Mouse (Mus musculus) MEL-GATA-1-ER (cell line): ENCODE results near the gene Cat.

Experiments used
- DNase-seq: peaks from one replicate; pipeline ENCODE4 v3.0.0-alpha.2; 2012; ENCODE audit warnings: low read depth; ENCODE audit errors: extremely low read depth

The Cat gene

DNA sequence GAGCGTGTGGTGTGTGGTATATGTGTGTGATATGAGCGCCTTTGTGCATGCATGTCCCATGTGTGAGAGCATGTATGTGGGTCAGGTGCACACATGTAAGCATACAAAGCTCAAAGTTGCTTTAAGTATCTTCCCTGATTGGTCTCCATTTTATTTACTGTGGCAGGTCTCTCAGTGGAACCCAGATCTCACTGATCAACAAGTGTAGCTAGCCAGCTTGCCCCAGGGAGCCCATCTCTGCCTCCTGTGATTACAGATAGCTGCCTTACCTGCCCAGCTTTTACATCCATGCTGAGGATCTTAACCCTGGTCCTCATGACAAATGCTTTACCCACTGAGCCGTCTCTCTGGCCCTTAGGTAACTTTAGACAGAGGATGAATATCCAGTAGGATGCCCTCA is 6.6 kb downstream of the Cat start:
- no peak for DNase-seq

DNA sequence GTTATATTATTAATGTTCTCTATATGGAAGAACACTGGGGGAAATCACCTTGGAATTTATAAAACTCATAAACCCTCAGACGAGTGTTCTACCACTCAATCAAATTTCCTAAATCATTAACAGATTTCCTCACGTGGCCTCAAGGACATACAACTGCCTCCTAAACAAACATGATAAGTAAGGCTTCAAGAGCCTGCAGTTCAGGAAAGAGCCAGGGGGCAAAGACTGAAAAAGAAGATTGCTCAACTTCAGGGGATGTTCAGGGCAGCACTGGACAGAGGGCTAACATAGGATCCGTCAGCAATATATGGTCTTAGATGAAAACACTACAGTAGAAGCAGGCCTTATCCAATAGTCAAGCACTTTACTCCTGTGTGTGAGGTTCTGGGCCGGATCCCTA is 7.5 kb downstream of the Cat start:
- DNase-seq: no peak

DNA sequence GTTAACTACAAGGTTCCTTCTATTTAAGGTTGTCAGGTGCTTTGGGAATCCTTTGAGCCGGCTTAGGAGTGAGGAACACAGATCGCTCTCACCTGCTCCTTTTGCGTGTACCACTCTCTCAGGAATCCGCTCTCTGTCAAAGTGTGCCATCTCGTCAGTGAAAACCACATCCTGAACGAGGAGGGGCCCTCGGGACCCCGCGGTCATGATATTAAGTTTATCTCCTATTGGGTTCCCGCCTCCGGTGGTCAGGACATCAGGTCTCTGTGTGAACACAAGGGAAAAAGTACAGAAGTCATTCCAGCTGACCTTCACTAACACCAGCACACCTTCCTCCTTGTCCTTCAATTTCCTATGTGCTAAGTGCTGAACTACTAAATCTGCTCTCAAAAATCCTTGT is 8.3 kb downstream of the Cat start:
- DNase-seq: no peak

DNA sequence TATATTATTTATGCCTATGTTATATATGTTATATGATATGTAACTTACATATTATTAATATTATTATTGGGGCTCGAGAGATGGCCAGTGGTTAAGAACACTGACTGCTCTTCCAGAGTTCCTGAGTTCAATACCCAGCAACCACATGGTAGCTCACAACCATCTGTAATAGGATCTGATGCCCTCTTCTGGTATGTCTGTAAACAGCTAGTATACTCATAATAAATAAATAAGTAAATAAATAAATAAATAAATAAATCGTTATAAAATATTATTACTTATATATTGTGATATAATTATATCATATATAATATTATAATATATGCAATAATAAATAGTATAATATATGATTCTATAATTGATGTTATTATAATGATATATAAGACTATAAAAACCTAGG is 8.8 kb downstream of the Cat start:
- no peak for DNase-seq

DNA sequence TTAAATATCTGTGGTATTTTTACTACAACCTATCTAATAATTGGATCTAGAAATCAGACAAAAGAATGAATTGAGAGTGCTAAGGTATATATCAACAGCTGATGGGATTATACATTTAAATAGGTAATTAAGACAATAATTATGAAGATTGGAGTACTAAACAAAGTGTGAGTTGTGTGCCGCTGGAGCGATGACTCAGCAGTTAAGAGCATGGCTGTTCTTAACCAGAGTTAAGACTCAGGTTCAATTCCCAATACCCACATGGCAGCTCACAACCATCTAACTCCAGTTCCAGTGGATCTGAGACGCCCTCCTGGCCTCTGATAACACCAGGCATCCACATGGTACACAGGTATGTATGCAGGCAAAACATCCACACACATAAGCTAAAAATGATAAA is 11.6 kb downstream of the Cat start:
- no peak for DNase-seq

DNA sequence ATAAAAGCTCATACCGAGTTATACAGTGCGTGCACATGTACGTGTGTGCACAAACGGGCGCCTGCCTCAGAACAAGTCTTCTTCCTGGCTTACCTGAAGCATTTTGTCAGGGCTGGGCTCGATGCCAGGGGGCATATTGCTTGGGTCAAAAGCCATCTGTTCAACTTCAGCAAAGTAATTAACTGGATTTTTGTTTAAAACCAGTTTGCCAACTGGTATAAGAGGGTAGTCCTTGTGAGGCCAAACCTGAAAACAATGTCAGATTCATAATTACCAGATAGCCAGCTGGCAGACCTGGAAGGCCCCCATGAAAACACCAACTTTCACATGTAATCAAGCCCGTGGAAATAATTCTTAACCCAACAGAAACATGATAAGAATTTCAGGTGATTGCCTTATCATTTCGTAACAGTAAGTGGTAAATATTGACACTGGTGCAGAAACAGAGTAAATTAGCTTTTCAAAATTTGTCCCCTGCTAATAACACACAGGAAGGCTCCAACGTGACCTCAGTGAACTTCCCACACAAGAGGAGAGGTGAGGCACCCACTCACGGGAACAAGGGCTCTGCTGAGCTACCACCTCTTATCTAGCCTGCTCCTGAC is 17.9 kb downstream of the Cat start:
- DNase-seq: no peak

DNA sequence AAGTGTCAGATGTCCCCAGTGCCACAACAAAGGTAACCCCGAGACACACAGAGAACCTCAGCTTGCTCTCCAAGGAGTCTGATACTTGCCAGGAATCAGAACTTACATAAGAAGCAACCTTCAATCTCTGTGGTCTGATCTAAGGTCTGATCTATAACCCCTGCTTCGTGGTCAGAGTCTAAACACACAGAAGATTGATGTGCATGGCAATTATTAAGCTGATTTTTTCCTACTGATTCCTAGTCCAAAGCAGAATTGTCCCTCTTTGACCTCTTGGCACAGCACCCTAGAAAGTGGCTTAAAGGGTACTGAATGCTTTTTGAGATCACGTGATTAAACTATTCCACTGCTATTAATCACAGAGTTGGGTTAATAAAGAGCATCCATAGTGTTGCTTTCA is 18.7 kb downstream of the Cat start:
- DNase-seq: no peak

DNA sequence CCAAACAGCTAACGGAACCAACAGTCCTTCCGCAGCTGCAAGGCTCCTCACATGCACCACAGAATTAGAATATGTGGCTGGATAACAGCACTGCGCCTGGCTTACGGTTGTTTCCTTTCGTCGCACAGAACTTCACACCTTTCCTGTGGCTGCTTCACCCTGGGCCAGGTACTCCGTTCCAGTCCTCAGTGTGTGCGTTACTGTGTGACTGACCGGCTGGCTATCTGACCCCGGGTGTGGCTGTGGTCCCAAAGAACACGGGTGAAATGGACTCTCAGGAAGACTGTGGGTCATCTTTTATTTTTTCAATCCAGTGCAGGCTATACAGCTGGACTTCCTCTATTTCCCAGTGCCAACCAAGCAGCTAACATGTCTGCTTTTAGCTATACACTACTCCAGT is 19.5 kb downstream of the Cat start:
- DNase-seq: no peak

DNA sequence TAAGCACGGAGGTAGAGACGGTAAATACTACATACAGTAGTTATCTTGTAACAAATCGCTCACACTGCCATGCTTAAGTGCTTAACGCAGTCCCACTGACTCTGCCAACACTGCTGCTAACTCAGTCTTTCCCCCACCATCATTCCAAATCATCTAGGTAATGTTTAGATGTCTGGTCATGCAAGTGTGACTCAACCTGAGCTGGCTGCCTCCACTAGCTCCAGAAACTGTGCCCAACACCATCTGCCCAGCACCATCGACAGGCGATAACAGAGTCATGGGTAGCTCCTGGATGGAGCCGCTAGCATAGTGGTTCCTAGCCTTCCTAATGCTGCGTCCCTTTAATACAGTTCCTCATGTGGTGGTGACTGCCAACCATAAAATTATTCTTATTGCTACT is 20.4 kb downstream of the Cat start:
- no peak for DNase-seq

DNA sequence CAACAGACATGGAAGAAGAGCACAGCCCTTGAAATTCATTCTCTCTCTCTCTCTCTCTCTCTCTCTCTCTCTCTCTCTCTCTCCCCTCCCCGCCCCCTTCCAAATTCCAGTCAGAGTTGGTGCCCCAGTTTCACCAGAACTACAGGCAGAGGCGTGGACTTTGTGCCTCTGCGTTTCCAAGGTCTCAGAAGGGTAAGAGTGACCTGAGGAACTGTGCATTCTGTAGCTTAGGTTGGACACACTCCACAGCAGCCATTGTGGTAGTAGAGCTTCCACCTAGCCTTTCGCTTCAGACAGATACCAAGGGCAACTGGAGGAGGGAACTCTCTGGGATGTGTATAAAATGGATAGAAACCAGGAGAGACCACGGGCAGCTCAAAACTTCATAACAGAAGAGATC is 22.2 kb downstream of the Cat start:
- no peak for DNase-seq

DNA sequence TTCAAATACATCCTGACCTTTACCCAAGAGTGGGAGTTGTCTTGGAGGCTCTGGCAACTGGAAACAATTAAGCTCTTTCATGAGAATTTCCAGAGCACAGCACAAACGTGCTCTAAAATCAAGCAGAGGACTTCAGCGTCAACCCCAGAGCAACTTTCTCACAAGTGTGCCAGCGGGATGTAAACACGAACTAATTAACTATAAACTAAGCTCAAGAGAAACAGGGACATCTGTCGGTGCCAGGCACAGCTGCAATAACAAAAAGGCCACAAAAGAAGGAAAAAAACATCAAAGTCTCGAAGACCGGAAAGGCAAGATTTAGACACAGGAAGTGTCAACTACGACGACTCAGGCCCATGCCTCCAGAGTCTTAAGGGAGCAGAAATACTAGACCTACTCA is 23.2 kb downstream of the Cat start:
- no peak for DNase-seq

DNA sequence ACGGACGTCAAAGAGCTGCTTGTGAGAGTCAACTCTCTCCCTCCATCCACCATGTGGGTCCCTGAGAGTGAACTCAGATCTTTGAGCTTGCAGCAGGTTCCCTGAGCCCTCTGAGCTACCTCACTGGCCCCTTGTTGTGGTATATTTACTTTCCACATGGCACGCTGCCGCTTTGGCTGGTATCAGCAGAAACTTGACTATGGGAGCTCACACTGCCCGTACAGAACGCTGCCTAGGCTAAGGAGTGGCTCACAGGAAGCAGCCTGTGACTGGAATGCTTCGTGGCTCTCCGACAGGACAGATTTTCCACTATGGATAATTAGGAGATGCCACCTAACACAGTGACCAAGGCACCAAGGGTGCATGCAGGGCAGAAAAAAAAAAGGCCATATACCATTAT is 23.8 kb downstream of the Cat start:
- DNase-seq: no peak

DNA sequence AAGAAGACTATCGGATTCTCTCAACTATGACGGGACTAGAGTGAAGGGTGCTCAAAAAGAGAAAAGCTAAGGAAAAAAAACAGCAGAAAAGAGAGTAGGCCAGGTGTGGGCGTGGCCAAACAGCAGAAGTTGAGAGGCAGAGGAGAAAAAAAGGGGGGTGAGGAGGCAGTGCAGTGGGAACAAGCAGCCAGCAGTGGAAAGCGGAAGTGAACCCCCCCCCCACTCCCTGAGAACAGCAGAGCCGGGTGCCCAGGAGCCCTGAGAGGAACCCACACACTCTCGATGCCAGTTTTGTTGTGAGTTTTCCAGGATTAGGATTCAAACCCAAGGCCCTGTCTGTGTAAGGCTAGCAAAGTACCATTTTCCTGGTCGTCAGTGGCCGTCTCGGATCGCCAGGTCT is 25.9 kb downstream of the Cat start:
- DNase-seq: no peak

DNA sequence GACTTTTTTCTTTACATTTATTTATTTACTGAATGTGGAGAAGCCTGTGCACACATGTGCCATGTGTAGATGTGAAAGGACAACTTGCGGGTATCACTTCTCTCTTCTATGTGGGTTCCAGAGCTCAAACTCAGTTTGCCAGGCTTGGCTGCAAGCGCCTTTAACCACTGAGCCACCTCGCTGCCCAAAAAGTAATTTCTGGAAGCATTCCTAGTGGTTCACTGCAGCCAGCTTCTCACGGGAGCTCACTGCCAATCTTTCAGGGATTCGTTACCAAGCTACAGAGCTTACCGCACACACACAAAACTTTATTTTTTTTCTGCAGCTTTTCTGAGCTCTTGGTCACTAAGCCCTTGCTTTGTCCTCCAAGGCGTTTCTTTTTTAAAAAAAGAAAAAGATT is 27.3 kb downstream of the Cat start:
- DNase-seq: no peak

DNA sequence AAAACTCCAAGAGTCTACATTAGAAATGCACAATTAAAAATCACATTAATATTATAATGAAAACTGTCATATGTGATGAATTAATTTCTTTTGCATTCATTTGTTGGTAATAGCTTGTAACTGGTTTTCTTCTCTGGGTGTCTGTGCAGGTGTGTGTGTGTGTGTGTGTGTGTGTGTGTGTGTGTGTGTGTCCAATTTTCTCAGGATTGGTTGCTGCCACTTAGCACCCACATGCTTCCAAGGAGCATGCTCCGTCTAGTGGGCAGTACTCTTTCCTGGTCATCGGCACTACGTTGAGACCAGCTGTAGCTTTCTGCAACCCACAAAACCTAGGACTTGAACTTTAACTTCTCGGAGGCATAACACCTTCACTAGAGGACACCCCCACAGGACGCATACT is 27.9 kb downstream of the Cat start:
- no peak for DNase-seq

DNA sequence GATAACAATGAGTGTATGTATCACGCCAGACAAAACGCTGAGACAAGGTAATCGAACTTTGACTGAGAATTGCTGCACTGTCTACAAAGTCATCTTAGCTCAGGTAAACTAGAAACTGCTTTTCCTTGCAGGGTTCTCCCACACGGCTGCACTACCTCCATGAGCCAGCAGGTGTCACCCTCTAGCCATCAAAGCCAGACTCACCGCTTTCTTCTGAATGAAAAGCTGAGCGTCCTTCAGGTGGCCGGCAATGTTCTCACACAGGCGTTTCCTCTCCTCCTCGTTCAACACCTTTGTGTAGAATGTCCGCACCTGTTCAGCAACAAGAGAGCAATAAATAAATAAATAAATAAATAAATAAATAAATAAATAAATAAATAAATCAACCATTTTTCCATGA is 28.3 kb downstream of the Cat start:
- DNase-seq: no peak

DNA sequence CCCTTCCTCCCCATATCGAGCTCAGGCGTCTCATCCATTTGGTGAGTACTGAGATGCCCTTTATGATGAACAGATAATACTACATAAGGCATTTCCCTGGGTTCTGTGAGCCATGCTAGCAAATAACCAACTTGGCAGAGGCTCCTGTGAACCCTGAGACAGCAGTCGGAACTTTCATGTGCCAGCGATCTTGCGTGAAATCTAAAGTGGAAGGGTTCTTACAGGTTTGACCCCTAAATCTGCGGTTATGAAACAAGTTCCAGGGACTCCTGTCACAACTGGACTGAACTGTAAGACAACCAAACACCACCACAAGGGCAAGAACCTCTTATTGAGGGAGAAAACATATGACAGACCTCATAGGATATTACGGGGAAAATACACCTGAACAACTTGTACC is 29.2 kb downstream of the Cat start:
- no peak for DNase-seq

DNA sequence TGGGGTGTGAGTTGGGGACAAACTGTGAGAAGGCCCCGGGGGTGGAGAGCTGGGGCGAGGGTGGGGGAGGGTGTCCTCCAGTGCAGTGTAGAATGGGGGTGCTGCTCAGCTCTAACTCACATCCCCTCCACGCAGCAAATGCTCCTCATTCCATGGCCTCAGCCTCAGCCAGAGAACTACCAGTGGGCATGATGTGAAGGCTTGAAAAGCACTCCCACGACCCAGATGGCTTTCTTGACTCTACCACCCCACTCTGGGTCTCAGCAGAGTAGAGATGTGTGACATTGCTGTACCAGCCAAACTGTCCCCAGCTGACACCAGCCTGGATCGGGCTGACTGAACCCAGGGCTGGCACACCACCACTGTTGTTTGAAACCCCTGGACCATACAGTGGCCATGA is 32.4 kb downstream of the Cat start:
- DNase-seq: no peak

DNA sequence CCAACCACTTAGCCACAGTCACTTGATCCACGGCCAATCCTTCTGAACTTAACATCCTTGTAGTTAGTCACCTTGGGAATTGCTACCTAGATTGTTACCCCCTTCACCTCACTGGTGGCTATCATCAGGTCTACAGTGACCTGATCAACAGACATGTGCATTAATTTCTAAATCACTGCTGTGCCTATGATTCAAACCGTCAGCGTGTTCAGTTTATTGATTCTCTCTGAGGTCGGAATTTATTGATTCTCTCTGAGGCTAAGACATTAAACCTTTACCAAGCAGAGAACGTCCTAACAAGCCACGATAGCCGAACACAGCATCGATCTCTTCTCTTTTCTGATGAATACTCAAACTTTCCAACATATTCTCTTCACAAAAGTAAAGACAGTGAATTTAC is 34.7 kb downstream of the Cat start:
- DNase-seq: no peak

DNA sequence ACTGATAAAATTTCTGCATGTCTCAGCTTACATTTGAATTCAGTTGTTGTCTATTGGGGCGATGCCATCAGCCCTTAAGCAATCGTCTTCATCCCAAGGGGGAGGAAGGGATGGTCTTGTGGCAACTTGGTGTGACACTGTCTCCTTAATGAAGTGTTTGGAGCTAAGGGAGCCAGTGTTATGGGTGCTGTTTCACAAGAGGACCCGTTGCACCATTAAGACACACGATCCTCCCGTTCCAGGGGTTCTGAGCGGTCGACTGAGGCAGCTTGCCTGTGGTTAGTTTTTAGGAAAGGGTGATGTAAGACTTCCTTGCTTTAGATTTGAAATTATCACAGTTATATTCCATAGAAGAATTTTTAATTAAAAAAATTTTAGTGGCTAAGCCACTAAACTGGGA is 35.1 kb downstream of the Cat start:
- DNase-seq: no peak

DNA sequence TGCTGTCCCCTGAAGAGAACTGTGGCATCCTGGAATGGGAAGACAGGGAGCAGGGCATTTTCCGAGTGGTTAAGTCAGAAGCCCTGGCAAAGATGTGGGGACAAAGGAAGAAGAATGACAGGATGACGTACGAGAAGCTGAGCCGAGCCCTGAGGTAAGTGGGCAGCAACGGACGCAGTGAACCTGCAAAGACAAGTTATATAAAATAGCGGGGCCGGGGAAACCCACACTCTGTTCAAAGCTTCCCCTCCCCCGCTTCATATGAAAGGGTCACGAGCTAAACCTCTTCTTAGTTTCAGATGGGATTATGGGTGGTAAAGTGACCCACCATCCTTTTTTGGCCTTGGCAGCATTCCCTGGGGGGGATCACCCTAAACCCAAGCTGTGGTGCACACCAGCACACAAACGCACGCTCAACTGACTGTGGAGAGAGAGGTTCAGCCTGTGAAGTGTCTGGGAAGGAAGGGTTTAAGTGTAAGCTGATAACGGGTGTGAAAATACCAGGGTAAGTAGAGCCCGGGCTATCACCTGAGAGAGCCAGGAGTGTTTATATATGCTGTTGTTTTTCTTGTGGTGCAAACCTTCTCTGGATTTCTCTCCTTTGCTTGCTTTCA is 35.9 kb downstream of the Cat start:
- DNase-seq: no peak

DNA sequence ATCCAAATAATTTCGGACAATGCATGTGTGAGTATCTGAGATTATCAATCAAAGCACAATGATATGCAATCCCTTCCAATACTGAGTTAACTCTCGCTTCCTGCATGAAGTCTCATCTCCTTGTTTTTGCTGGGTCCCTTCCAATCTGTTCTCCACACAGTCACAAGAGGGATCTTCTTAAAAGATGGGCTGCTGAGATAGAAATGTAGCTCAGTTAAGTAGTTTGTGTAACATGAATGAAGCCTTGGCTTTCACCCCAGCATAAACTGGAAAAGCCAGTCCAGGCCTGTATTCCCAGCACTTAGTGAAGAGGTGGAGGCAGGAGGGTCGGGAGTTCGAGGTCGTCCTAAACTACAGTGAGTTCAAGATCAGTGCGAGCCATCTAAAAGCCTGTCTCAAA is 38.6 kb downstream of the Cat start:
- DNase-seq: no peak

DNA sequence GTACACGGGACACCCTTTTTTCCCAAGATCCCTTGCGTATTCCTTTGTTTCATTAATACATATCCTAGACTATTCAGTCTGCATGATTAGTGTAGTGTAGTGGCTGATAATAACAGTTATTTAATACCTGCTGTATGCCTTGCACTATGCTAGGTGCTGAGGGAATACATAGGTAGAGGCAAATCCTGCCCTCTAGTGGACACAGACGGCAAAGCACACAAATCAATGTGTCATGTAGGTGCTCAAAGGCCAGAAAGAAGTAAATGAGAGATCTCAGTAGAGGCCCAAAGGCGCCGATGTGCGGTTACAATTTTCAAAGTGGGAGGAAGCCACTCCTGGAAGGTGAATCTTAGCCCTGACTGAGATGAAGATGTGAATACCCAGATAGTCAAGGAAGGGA is 39.2 kb downstream of the Cat start:
- peak; percentile 30 for DNase-seq

DNA sequence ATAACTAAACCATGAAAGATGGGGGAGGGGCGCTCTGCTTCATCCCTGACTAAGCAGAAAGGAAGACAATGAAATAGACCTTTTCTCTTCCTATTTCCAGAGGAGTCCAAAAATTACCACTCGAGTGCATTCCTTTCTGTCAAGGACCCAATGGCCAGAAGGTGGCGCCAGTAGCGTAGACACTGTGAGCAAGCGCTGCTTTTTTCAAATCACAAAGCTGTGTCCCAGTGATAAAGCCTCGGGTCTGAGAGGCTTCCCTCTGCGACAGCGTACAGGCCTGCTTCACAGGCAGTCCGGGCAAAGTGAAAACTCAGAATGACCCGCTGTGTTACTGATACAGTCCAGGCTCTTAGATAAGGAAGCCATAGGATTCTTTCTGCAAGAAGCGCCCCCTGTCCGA is 45.2 kb downstream of the Cat start:
- peak; percentile 75 for DNase-seq
